In genomic region chr2:46021854-46022253, GRCm38 (mm10) we compare ENCODE assay signal across 22 mouse cellular contexts.
DNase-seq lines count a peak whose midpoint lies in the region; ATAC-seq and TF ChIP-seq lines count a peak whose summit lies in the region.
"Had no signal": no experiment of that assay in that cellular context is flagged by ENCODE, and none has a peak within 500 bp of the region (broad histone marks: within the 10 kb centered on the region; RNA-seq: fewer than 3 reads in every experiment).

No protein-coding gene starts in this region.

- TF ChIP-seq CTCF in C2C12 (IDR thresholded peaks at IDR 0.05; ENCODE audit: control insufficient read depth, insufficient read depth, insufficient read length), result no peak

- H3K4me2 ChIP-seq in limb, embryonic 13.5 days (replicated peaks), result no peak overlapping the region
- H3K4me2 ChIP-seq in myocyte (ENCODE audit: low read depth), result no peak overlapping the region
- no peak overlapping the region for H3K4me2 ChIP-seq in hindbrain, embryonic 14.5 days (replicated peaks)
- H3K4me2 ChIP-seq: embryonic facial prominence, embryonic 13.5 days; forebrain, embryonic 15.5 days; heart, embryonic 13.5 days; hindbrain, embryonic 13.5 days; intestine, embryonic 15.5 days had no signal

- DNase-seq in limb, embryonic 10.5 days (ENCODE audit: low spot score), result no peak
- peak; percentile 51 for DNase-seq in adipocyte (ENCODE audit: low spot score)
- no peak for DNase-seq in hindbrain, embryonic 14.5 days (ENCODE audit: low spot score)
- DNase-seq in heart, postnatal 25 days (ENCODE audit: low spot score), result no peak
- DNase-seq in yolk sac, embryonic 10.5 days (ENCODE audit: low spot score), result no peak
- DNase-seq: adrenal gland, postnatal 14 days; cerebellum, adult 11-12 months; cerebellum, adult 9-10 months; cerebellum, postnatal 25 days; gastrocnemius, postnatal 36 days; heart, adult 11 months; heart, postnatal 4 days had no signal

- no peaks in the 10 kb centered on the region for H3K79me3 ChIP-seq in C2C12 (ENCODE audit: low read depth)

- no peak overlapping the region for H3ac ChIP-seq in C2C12 (ENCODE audit: control insufficient read depth, insufficient read length, low read depth)
- no peak overlapping the region for H3ac ChIP-seq in myocyte (ENCODE audit: control insufficient read depth, insufficient read length)

- no peaks in the 10 kb centered on the region for H3K36me3 ChIP-seq in limb, embryonic 13.5 days
- no peaks in the 10 kb centered on the region for H3K36me3 ChIP-seq in limb, embryonic 10.5 days
- H3K36me3 ChIP-seq in C2C12 (ENCODE audit: control insufficient read depth, insufficient read depth) (no peaks in the 10 kb centered on the region), myocyte (ENCODE audit: control insufficient read depth, insufficient read depth) (no peaks in the 10 kb centered on the region)
- H3K36me3 ChIP-seq in hindbrain, embryonic 14.5 days (replicated peaks; ENCODE audit: control insufficient read depth, insufficient read depth), result no peaks in the 10 kb centered on the region
- H3K36me3 ChIP-seq: embryonic facial prominence, embryonic 13.5 days; forebrain, embryonic 15.5 days; heart, embryonic 13.5 days; hindbrain, embryonic 13.5 days; intestine, embryonic 15.5 days had no signal

- peak; percentile 44; the same call in 1 of the 2 replicates for ATAC-seq in limb, embryonic 13.5 days (ENCODE audit: low FRiP score, low read depth)
- no peak for ATAC-seq in hindbrain, embryonic 14.5 days (ENCODE audit: low FRiP score)
- ATAC-seq: forebrain, embryonic 15.5 days; intestine, embryonic 15.5 days had no signal

- no peak overlapping the region for H3K27ac ChIP-seq in limb, embryonic 13.5 days
- H3K27ac ChIP-seq in limb, embryonic 10.5 days, result no peak overlapping the region
- H3K27ac ChIP-seq in hindbrain, embryonic 14.5 days, result no peak overlapping the region
- H3K27ac ChIP-seq: embryonic facial prominence, embryonic 13.5 days; forebrain, embryonic 15.5 days; heart, embryonic 13.5 days; hindbrain, embryonic 13.5 days; intestine, embryonic 15.5 days had no signal

- H3K27me3 ChIP-seq in limb, embryonic 13.5 days, result no peaks in the 10 kb centered on the region
- no peaks in the 10 kb centered on the region for H3K27me3 ChIP-seq in limb, embryonic 10.5 days (ENCODE audit: low read depth, poor library complexity, severe bottlenecking)
- H3K27me3 ChIP-seq in C2C12 (ENCODE audit: control insufficient read depth, insufficient read depth, insufficient read length), result no peaks in the 10 kb centered on the region
- H3K27me3 ChIP-seq in myocyte (ENCODE audit: control insufficient read depth, insufficient read depth, insufficient read length), result no peaks in the 10 kb centered on the region
- H3K27me3 ChIP-seq in hindbrain, embryonic 14.5 days (ENCODE audit: control insufficient read depth, insufficient read depth, low read length), result no peaks in the 10 kb centered on the region
- H3K27me3 ChIP-seq: CH12.LX; embryonic facial prominence, embryonic 13.5 days; forebrain, embryonic 15.5 days; heart, embryonic 13.5 days; hindbrain, embryonic 13.5 days; intestine, embryonic 15.5 days had no signal

- H3K4me1 ChIP-seq in limb, embryonic 13.5 days, result no peaks in the 10 kb centered on the region
- no peaks in the 10 kb centered on the region for H3K4me1 ChIP-seq in limb, embryonic 10.5 days
- H3K4me1 ChIP-seq in hindbrain, embryonic 14.5 days (replicated peaks; ENCODE audit: control insufficient read depth, insufficient read depth, low read length), result no peaks in the 10 kb centered on the region
- H3K4me1 ChIP-seq: embryonic facial prominence, embryonic 13.5 days; forebrain, embryonic 15.5 days; heart, embryonic 13.5 days; hindbrain, embryonic 13.5 days; intestine, embryonic 15.5 days had no signal

- TF ChIP-seq POLR2A in myocyte (IDR thresholded peaks at IDR 0.05; ENCODE audit: insufficient read length, low read depth), result no peak

- no peak overlapping the region for H3K9ac ChIP-seq in limb, embryonic 13.5 days
- H3K9ac ChIP-seq in hindbrain, embryonic 14.5 days, result no peak overlapping the region
- H3K9ac ChIP-seq: embryonic facial prominence, embryonic 13.5 days; forebrain, embryonic 15.5 days; heart, embryonic 13.5 days; hindbrain, embryonic 13.5 days; intestine, embryonic 15.5 days had no signal

- intact Hi-C loops in heart, postnatal 25 days (cut with DNase I), result no loop called here

- no peaks in the 10 kb centered on the region for H3K9me3 ChIP-seq in limb, embryonic 13.5 days
- H3K9me3 ChIP-seq in limb, embryonic 10.5 days (replicated peaks), result no peaks in the 10 kb centered on the region
- no peaks in the 10 kb centered on the region for H3K9me3 ChIP-seq in hindbrain, embryonic 14.5 days (ENCODE audit: control insufficient read depth, low read length)
- H3K9me3 ChIP-seq: embryonic facial prominence, embryonic 13.5 days; forebrain, embryonic 15.5 days; heart, embryonic 13.5 days; hindbrain, embryonic 13.5 days; intestine, embryonic 15.5 days had no signal

- H3K4me3 ChIP-seq in limb, embryonic 13.5 days, result no peak overlapping the region
- no peak overlapping the region for H3K4me3 ChIP-seq in limb, embryonic 10.5 days
- H3K4me3 ChIP-seq in C2C12 (ENCODE audit: insufficient read depth, poor library complexity, severe bottlenecking) (no peak overlapping the region), myocyte (no peak overlapping the region)
- H3K4me3 ChIP-seq in hindbrain, embryonic 14.5 days (replicated peaks; ENCODE audit: low read length), result no peak overlapping the region
- H3K4me3 ChIP-seq: embryonic facial prominence, embryonic 13.5 days; erythroblast, embryonic 14.5 days; forebrain, embryonic 15.5 days; heart, embryonic 13.5 days; hindbrain, embryonic 13.5 days; intestine, embryonic 15.5 days had no signal

- H3K79me2 ChIP-seq in C2C12 (ENCODE audit: control insufficient read depth, insufficient read depth) (no peaks in the 10 kb centered on the region), myocyte (ENCODE audit: control insufficient read depth, insufficient read depth) (no peaks in the 10 kb centered on the region)

- WGBS in limb, embryonic 13.5 days, result 84% methylated on average over 1 of the region's 1 CpGs
- 92% methylated on average over 1 of the region's 1 CpGs for WGBS in limb, embryonic 10.5 days
- WGBS in hindbrain, embryonic 14.5 days, result 85% methylated on average over 1 of the region's 1 CpGs

TF ChIP-seq in C2C12, 6 proteins besides CTCF, POLR2A, EP300 and RAD21:
- TF ChIP-seq MYOG (IDR thresholded peaks at IDR 0.05; ENCODE audit: control insufficient read depth, extremely low read depth, insufficient read length), result no peak
- peak; percentile 96 for TF ChIP-seq CEBPB (IDR thresholded peaks at IDR 0.05; ENCODE audit: low read depth)
- TF ChIP-seq MYOD1 (IDR thresholded peaks at IDR 0.05; ENCODE audit: control insufficient read depth, insufficient read length, low read depth), result peak; percentile 90
- no peak for TF ChIP-seq MAX (IDR thresholded peaks at IDR 0.05)
- no peak for TF ChIP-seq USF1 (IDR thresholded peaks at IDR 0.05; ENCODE audit: low read depth)
- peak; percentile 48 for TF ChIP-seq FOSL1 (IDR thresholded peaks at IDR 0.05; ENCODE audit: insufficient read depth, low read length, poor library complexity, severe bottlenecking)

TF ChIP-seq in myocyte, 11 proteins besides CTCF, POLR2A, EP300 and RAD21:
- TF ChIP-seq MYOD1 (IDR thresholded peaks at IDR 0.05; ENCODE audit: control insufficient read depth in 1 of 3, insufficient read length in 2 of 3, low read depth in 2 of 3) (peak; percentile 20 to 82 (median 78)), TCF3 (IDR thresholded peaks at IDR 0.05; ENCODE audit: insufficient read length, low read depth) (peak; percentile 22), TCF12 (IDR thresholded peaks at IDR 0.05; ENCODE audit: insufficient read depth, poor library complexity, severe bottlenecking) (peak; percentile 58), MYOG (IDR thresholded peaks at IDR 0.05; ENCODE audit: control insufficient read depth in 1 of 3, insufficient read depth in 1 of 3, insufficient read length in 2 of 3, low read depth in 2 of 3) (no peak), CEBPB (IDR thresholded peaks at IDR 0.05; ENCODE audit: insufficient read depth, poor library complexity, severe bottlenecking) (peak; percentile 97)
